Mouse (Mus musculus) hindbrain, embryonic 14.5 days (tissue): ENCODE data around the gene Fgfr2. TPM values are rescaled to one million over a fixed set of nuclear protein-coding genes. Genes with fewer than 3 reads are reported as not detected.

Experiments
- ATAC-seq: fragments of 200-750 bp; cut with Nextera tagmentation; 2 replicates; pipeline ENCODE4 v1.8.0; 2017; ENCODE audit warnings: moderate number of reproducible peaks, mild to moderate bottlenecking, moderate TSS enrichment, moderate library complexity; ENCODE audit not compliant: low FRiP score
- DNase-seq: peaks from one replicate; pipeline ENCODE4 v3.0.0-alpha.2; 2015; ENCODE audit warnings: low spot score
- H3K27ac ChIP-seq: fragments of 300-500 bp; sonication (generic); 2 replicates; pipeline ENCODE4 v1.5.1; 2014; ENCODE audit warnings: mild to moderate bottlenecking, moderate library complexity
- H3K27me3 ChIP-seq: fragments of 300-500 bp; sonication (generic); 2 replicates; pipeline ENCODE4 v1.6.1; 2014; ENCODE audit warnings: mild to moderate bottlenecking, low read length, mixed read lengths; ENCODE audit not compliant: control insufficient read depth, insufficient read depth
- H3K36me3 ChIP-seq: fragments of 300-500 bp; sonication (generic); replicated peaks from 2 replicates; pipeline ENCODE4 v1.6.1; 2014; ENCODE audit not compliant: control insufficient read depth, insufficient read depth
- H3K4me1 ChIP-seq: fragments of 300-500 bp; sonication (generic); replicated peaks from 2 replicates; pipeline ENCODE4 v1.6.1; 2014; ENCODE audit warnings: antibody characterized with exemption, low read length, mixed read lengths; ENCODE audit not compliant: control insufficient read depth, insufficient read depth
- H3K4me2 ChIP-seq: fragments of 300-500 bp; sonication (generic); replicated peaks from 2 replicates; pipeline ENCODE4 v1.6.1; 2014; ENCODE audit warnings: mild to moderate bottlenecking, moderate library complexity
- H3K4me3 ChIP-seq: fragments of 300-500 bp; sonication (generic); replicated peaks from 2 replicates; pipeline ENCODE4 v1.5.1; 2014; ENCODE audit warnings: mild to moderate bottlenecking, low read length
- H3K9ac ChIP-seq: fragments of 300-500 bp; sonication (generic); 2 replicates; pipeline ENCODE4 v1.6.1; 2014
- H3K9me3 ChIP-seq: fragments of 300-500 bp; sonication (generic); 2 replicates; pipeline ENCODE4 v1.6.1; 2016; ENCODE audit warnings: low read length; ENCODE audit not compliant: control insufficient read depth
- WGBS: fragments of 180-500 bp; shearing (Covaris S2); extraction: QIAGEN DNeasy Blood & Tissue Kit; methylation state at CpG from one replicate; pipeline ENCODE4 v1.1.7; 2014; 5-methylcytosine and 5-hydroxymethylcytosine counted together
- polyA plus RNA-seq: library from polyadenylated mRNA; unstranded; fragments of >200 nt; fragmentation: Nextera tagmentation; extraction: Ambion mirVana; gene quantifications from 2 replicates; pipeline ENCODE4 v1.2.1, GENCODE M21; 2014

Gene Fgfr2
- polyA plus RNA-seq, 1 experiment from 2014 or later = 43.5 TPM

GRCm38 (mm10) chr7:131356105-131356504 is 1767.0 kb downstream of the Fgfr2 start:
- WGBS = 98% methylated on average over 13 of the region's 13 CpGs
- no peak for ATAC-seq
- Histone ChIP-seq H3K27me3 (no peaks in the 10 kb centered on the region), H3K27ac (no peak overlapping the region), H3K9ac (no peak overlapping the region), H3K36me3 (peaks cover 66% of the 10 kb centered on the region), H3K4me3 (no peak overlapping the region), H3K9me3 (no peaks in the 10 kb centered on the region), H3K4me1 (peaks cover 3% of the 10 kb centered on the region; the same call in 1 of the 2 replicates), H3K4me2 (no peak overlapping the region)
- no peak for DNase-seq

GRCm38 (mm10) chr7:131345856-131346541 is 1777.2 kb downstream of the Fgfr2 start:
- H3K36me3 ChIP-seq = peaks cover 71% of the 10 kb centered on the region
- H3K4me1 ChIP-seq = no peaks in the 10 kb centered on the region
- H3K4me3 ChIP-seq = no peak overlapping the region
- DNase-seq (no peak), ATAC-seq (no peak)
- no peak overlapping the region for H3K4me2 ChIP-seq
- no peak overlapping the region for H3K27ac ChIP-seq
- no peak overlapping the region for H3K9ac ChIP-seq
- no peaks in the 10 kb centered on the region for H3K27me3 ChIP-seq
- no peaks in the 10 kb centered on the region for H3K9me3 ChIP-seq
- WGBS = 63% methylated on average over 7 of the region's 7 CpGs

GRCm38 (mm10) chr7:131337502-131338068 is 1785.6 kb downstream of the Fgfr2 start:
- Histone ChIP-seq H3K36me3 (peaks cover 26% of the 10 kb centered on the region), H3K4me2 (no peak overlapping the region), H3K4me3 (no peak overlapping the region), H3K27ac (0 out of 2 replicates have a peak overlapping the region, but pooled peaks have one; percentile 43), H3K9ac (no peak overlapping the region), H3K27me3 (no peaks in the 10 kb centered on the region), H3K9me3 (no peaks in the 10 kb centered on the region), H3K4me1 (no peaks in the 10 kb centered on the region)
- 38% methylated on average over 8 of the region's 8 CpGs for WGBS
- DNase-seq (no peak), ATAC-seq (no peak; the same call in 1 of the 2 replicates)

- H3K27ac ChIP-seq = no peak within 1 kb of the TSS
- DNase-seq = no peak
- H3K4me2 ChIP-seq = no peak within 1 kb of the TSS
- no peak for ATAC-seq
- no peaks in the 10 kb centered on the region for H3K27me3 ChIP-seq
- H3K36me3 ChIP-seq = no peaks in the 10 kb centered on the region
- no peaks in the 10 kb centered on the region for H3K9me3 ChIP-seq
- 67% methylated on average over 1 of the region's 1 CpGs for WGBS
- no peaks in the 10 kb centered on the region for H3K4me1 ChIP-seq
- H3K9ac ChIP-seq = no peak within 1 kb of the TSS
- no peak within 1 kb of the TSS for H3K4me3 ChIP-seq
These were observed 1789.6 kb downstream of the Fgfr2 start, which contains the start of gene Fam24a for GRCm38 (mm10) chr7:131333564-131333963. TSS of gene Fam24a (plus strand) at chr7:131333864.

GRCm38 (mm10) chr7:131331688-131332087 is 1791.5 kb downstream of the Fgfr2 start:
- 89% methylated on average over 2 of the region's 2 CpGs for WGBS
- Histone ChIP-seq H3K36me3 (no peaks in the 10 kb centered on the region), H3K4me1 (no peaks in the 10 kb centered on the region), H3K27ac (no peak overlapping the region), H3K4me2 (no peak overlapping the region), H3K27me3 (no peaks in the 10 kb centered on the region), H3K9me3 (no peaks in the 10 kb centered on the region), H3K9ac (no peak overlapping the region), H3K4me3 (no peak overlapping the region)
- ATAC-seq = no peak
- DNase-seq = no peak

GRCm38 (mm10) chr7:131329416-131329815 is 1793.7 kb downstream of the Fgfr2 start, which contains the start of gene Fam24b:
TSS of gene Fam24b (minus strand) at chr7:131329516.
- DNase-seq (no peak), ATAC-seq (no peak)
- 93% methylated on average over 5 of the region's 5 CpGs for WGBS
- no peak within 1 kb of the TSS for H3K4me3 ChIP-seq
- no peak within 1 kb of the TSS for H3K4me2 ChIP-seq
- H3K27ac ChIP-seq = no peak within 1 kb of the TSS
- no peaks in the 10 kb centered on the region for H3K4me1 ChIP-seq
- H3K27me3 ChIP-seq = no peaks in the 10 kb centered on the region
- no peaks in the 10 kb centered on the region for H3K9me3 ChIP-seq
- no peaks in the 10 kb centered on the region for H3K36me3 ChIP-seq
- H3K9ac ChIP-seq = no peak within 1 kb of the TSS

- H3K9me3 ChIP-seq = no peaks in the 10 kb centered on the region
- no peak overlapping the region for H3K4me3 ChIP-seq
- H3K4me1 ChIP-seq = no peaks in the 10 kb centered on the region
- WGBS = 89% methylated on average over 5 of the region's 5 CpGs
- DNase-seq (no peak), ATAC-seq (no peak)
- H3K9ac ChIP-seq = no peak overlapping the region
- no peak overlapping the region for H3K27ac ChIP-seq
- H3K36me3 ChIP-seq = no peaks in the 10 kb centered on the region
- H3K27me3 ChIP-seq = no peaks in the 10 kb centered on the region
- no peak overlapping the region for H3K4me2 ChIP-seq
These were observed 1796.1 kb downstream of the Fgfr2 start for GRCm38 (mm10) chr7:131327054-131327453.

GRCm38 (mm10) chr7:131322192-131322591 is 1801.0 kb downstream of the Fgfr2 start, which contains the start of gene Cuzd1:
TSS of gene Cuzd1 (minus strand) at chr7:131322292.
- DNase-seq (no peak), ATAC-seq (no peak)
- Histone ChIP-seq H3K4me2 (no peak within 1 kb of the TSS), H3K4me3 (no peak within 1 kb of the TSS), H3K36me3 (no peaks in the 10 kb centered on the region), H3K9me3 (no peaks in the 10 kb centered on the region), H3K9ac (no peak within 1 kb of the TSS), H3K27ac (no peak within 1 kb of the TSS), H3K4me1 (no peaks in the 10 kb centered on the region), H3K27me3 (no peaks in the 10 kb centered on the region)
- WGBS = 86% methylated on average over 2 of the region's 2 CpGs

GRCm38 (mm10) chr7:131318340-131318739 is 1804.8 kb downstream of the Fgfr2 start:
- Histone ChIP-seq H3K4me3 (no peak overlapping the region), H3K4me1 (no peaks in the 10 kb centered on the region)
- ATAC-seq = no peak

More at GRCm38 (mm10) chr7:131318340-131318739, 1804.8 kb downstream of the Fgfr2 start:
- no peak for DNase-seq
- no peaks in the 10 kb centered on the region for H3K36me3 ChIP-seq
- WGBS = 86% methylated on average over 5 of the region's 7 CpGs
- no peaks in the 10 kb centered on the region for H3K27me3 ChIP-seq
- H3K4me2 ChIP-seq = no peak overlapping the region
- no peaks in the 10 kb centered on the region for H3K9me3 ChIP-seq
- H3K27ac ChIP-seq = no peak overlapping the region
- no peak overlapping the region for H3K9ac ChIP-seq
